Mouse (Mus musculus): ENCODE results near the gene Cct3. TPM values are rescaled to one million over a fixed set of nuclear protein-coding genes. Genes with fewer than 3 reads are reported as not detected.

The Cct3 gene
- total RNA-seq, 1 experiment: 920 TPM

DNA sequence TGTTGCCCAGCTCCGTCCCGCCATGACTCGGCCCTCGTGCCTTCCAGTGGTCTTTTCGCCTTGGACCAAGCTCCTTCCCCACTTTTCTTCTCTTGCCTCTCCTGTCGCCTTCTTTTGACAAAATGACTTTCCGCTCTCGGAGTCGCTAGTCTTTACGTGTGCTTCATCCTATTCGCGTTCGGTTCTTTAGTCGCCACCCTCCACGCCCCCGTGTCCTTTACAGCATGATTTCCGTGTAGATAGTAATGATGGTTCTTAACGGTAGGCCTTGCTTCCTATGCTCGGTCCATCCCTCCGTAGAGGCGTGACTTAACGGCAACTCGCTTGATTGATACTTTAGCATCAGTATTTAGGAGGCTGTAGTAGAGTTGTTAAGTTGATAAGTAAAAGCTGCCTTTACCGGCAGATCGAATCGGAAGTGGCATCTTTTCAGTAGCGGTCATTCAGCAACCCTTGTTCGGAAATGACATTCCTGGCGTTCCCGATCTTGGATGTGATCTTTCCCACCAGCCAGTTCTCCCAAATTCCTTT, 470 bp downstream of the Cct3 start:
- Histone ChIP-seq H3K4me1 (ENCODE audit: control insufficient read depth in 2 of 2, insufficient read depth in 2 of 2, low read length in 2 of 2, poor library complexity in 1 of 2) (peaks cover 3 to 5% of the 10 kb centered on the region in 2 experiments; a peak in 3 of 4 replicates), H3K4me3 (ENCODE audit: insufficient read depth in 1 of 2, low read depth in 1 of 2, low read length in 2 of 2, poor library complexity in 1 of 2, severe bottlenecking in 1 of 2) (peak overlapping the region; percentile 89 to 97), H3K27ac (ENCODE audit: insufficient read depth, low read depth, low read length, poor library complexity, severe bottlenecking) (peak overlapping the region; percentile 95), H3K9me3 (ENCODE audit: control insufficient read depth, insufficient read depth, low read depth, low read length) (no peaks in the 10 kb centered on the region), H3K9ac (ENCODE audit: insufficient read depth, low read depth, low read length, poor library complexity, severe bottlenecking) (peak overlapping the region; percentile 99), H3K36me3 (ENCODE audit: control insufficient read depth, insufficient read depth, low read length, poor library complexity, severe bottlenecking) (peaks cover 19% of the 10 kb centered on the region)
- no peak for TF ChIP-seq ZNF384 (IDR thresholded peaks at IDR 0.05; ENCODE audit: low read depth, low read length)
- no peak for TF ChIP-seq CHD2 (IDR thresholded peaks at IDR 0.05; ENCODE audit: low read depth, low read length)
- TF ChIP-seq MAFK (IDR thresholded peaks at IDR 0.05; ENCODE audit: insufficient read depth, low read depth, low read length): no peak
- TF ChIP-seq ZC3H11A (IDR thresholded peaks at IDR 0.05; ENCODE audit: borderline replicate concordance, low read depth, low read length): no peak
- no peak for TF ChIP-seq HCFC1 (IDR thresholded peaks at IDR 0.05; ENCODE audit: borderline replicate concordance, insufficient read depth, low read length)
- in situ Hi-C loops (cut with MboI; ENCODE audit: low sequenced_read_pairs in 2 of 2, unreplicated experiment in 2 of 2): loop anchor here in 1 of 2 experiments (5.0 kb wide), 1 partner anchor 40 kb away; the partner anchor contains the start of genes Smg5 and Tmem79
- DNase-seq (ENCODE audit: low read depth, low spot score): no peak

DNA sequence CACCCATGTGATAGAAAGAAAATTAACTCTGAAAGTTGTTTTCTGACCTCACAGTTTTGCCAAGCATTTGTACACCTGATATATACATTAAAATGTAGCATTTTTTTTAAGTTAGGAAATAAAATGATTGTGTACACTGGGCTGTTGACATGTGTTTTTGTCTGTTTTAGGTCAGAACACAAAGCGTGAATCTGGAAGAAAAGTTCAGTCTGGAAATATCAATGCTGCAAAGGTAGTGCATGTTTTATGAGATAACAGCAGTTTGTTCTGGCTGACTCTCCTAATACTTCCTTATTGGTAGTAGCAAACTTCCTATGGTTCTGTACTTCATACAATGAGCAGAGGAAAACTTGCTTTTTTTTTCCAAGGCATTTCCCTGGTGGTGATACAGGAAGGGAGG, 2.3 kb downstream of the Cct3 start:
- in situ Hi-C loops (cut with MboI; ENCODE audit: low sequenced_read_pairs in 2 of 2, unreplicated experiment in 2 of 2): loop anchor here in 1 of 2 experiments (5.0 kb wide), 1 partner anchor 38 kb away; the partner anchor contains the start of genes Smg5 and Tmem79
- DNase-seq (ENCODE audit: low read depth, low spot score): no peak
- Histone ChIP-seq H3K4me3 (ENCODE audit: insufficient read depth in 1 of 2, low read depth in 1 of 2, low read length in 2 of 2, poor library complexity in 1 of 2, severe bottlenecking in 1 of 2) (no peak overlapping the region), H3K36me3 (ENCODE audit: control insufficient read depth, insufficient read depth, low read length, poor library complexity, severe bottlenecking) (peaks cover 33% of the 10 kb centered on the region), H3K9ac (ENCODE audit: insufficient read depth, low read depth, low read length, poor library complexity, severe bottlenecking) (no peak overlapping the region; the same call in 1 of the 2 replicates), H3K27ac (ENCODE audit: insufficient read depth, low read depth, low read length, poor library complexity, severe bottlenecking) (no peak overlapping the region), H3K9me3 (ENCODE audit: control insufficient read depth, insufficient read depth, low read depth, low read length) (no peaks in the 10 kb centered on the region), H3K4me1 (ENCODE audit: control insufficient read depth in 2 of 2, insufficient read depth in 2 of 2, low read length in 2 of 2, poor library complexity in 1 of 2) (peaks cover 3 to 5% of the 10 kb centered on the region in 2 experiments; a peak in 3 of 4 replicates)
- TF ChIP-seq ZNF384 (IDR thresholded peaks at IDR 0.05; ENCODE audit: low read depth, low read length) (no peak), MAFK (IDR thresholded peaks at IDR 0.05; ENCODE audit: insufficient read depth, low read depth, low read length) (no peak), ZC3H11A (IDR thresholded peaks at IDR 0.05; ENCODE audit: borderline replicate concordance, low read depth, low read length) (no peak), CHD2 (IDR thresholded peaks at IDR 0.05; ENCODE audit: low read depth, low read length) (no peak)

DNA sequence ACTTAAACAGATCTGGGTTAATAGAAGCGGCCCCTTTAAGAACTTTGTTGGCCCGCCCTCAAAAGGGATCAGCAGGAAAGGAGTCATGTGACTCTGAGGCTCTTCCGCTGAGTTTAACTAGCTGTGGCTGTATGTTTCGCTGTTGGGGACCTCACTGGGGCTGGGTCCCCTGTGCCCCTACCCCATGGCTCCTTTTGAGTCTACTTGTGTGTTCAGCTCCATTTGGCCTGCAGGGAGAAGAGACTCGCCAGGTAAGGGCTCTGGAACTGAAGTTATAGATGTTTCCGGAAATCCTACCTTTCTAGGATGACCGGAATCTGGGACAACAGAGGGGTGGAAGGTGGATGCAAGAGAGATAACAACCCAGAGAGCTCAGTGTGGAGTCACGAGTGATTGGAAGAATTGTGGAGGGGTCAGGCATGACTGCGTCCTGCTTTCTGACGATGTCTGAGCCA, 28.1 kb downstream of the Cct3 start, which contains the start of gene Glmp:
TSS of gene Glmp (plus strand) at position 73 of the 455 bp plus-strand sequence.
- in situ Hi-C loops (cut with MboI; ENCODE audit: low sequenced_read_pairs in 2 of 2, unreplicated experiment in 2 of 2): loop anchor here (25.0 kb wide), 2 partner anchors 387 to 1712 kb away; partner anchors contain the start of gene Rit1 (in 1 of the 2)
- Histone ChIP-seq H3K4me1 (ENCODE audit: control insufficient read depth in 2 of 2, insufficient read depth in 2 of 2, low read length in 2 of 2, poor library complexity in 1 of 2) (peaks cover 0 to 8% of the 10 kb centered on the region in 2 experiments; a peak in 1 of 4 replicates), H3K27ac (ENCODE audit: insufficient read depth, low read depth, low read length, poor library complexity, severe bottlenecking) (no peak within 1 kb of the TSS), H3K4me3 (ENCODE audit: insufficient read depth in 1 of 2, low read depth in 1 of 2, low read length in 2 of 2, poor library complexity in 1 of 2, severe bottlenecking in 1 of 2) (peak within 1 kb of the TSS; percentile 75 to 79), H3K9me3 (ENCODE audit: control insufficient read depth, insufficient read depth, low read depth, low read length) (no peaks in the 10 kb centered on the region), H3K36me3 (ENCODE audit: control insufficient read depth, insufficient read depth, low read length, poor library complexity, severe bottlenecking) (peaks cover 41% of the 10 kb centered on the region), H3K9ac (ENCODE audit: insufficient read depth, low read depth, low read length, poor library complexity, severe bottlenecking) (peak within 1 kb of the TSS; percentile 80)
- TF ChIP-seq HCFC1 (IDR thresholded peaks at IDR 0.05; ENCODE audit: borderline replicate concordance, insufficient read depth, low read length) (no peak), MAFK (IDR thresholded peaks at IDR 0.05; ENCODE audit: insufficient read depth, low read depth, low read length) (no peak), ZC3H11A (IDR thresholded peaks at IDR 0.05; ENCODE audit: borderline replicate concordance, low read depth, low read length) (no peak), ZNF384 (IDR thresholded peaks at IDR 0.05; ENCODE audit: low read depth, low read length) (no peak), CHD2 (IDR thresholded peaks at IDR 0.05; ENCODE audit: low read depth, low read length) (no peak)
- DNase-seq (ENCODE audit: low read depth, low spot score): no peak

DNA sequence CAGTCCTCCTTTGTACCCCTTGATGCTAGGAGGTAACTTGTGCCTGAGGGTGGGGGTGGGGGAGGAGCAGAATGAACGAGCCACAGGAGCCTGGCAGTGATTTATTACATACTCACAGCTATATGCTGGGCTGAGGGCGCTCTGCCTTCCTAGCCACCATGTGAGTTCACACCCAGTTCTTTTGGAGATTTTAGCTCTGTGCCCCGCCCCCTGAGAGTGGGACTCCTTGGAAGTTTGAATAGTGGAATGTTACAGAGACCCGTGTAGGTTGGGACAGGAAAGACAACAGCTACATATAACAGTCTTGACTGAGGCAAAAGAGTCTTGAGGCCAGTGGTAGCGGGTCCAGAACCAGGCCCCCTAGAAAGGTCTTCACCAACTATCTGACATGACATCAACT, 32.0 kb downstream of the Cct3 start:
- H3K36me3 ChIP-seq (ENCODE audit: control insufficient read depth, insufficient read depth, low read length, poor library complexity, severe bottlenecking): peaks cover 22% of the 10 kb centered on the region
- peak overlapping the region; percentile 4; the same call in 1 of the 2 replicates for H3K9ac ChIP-seq (ENCODE audit: insufficient read depth, low read depth, low read length, poor library complexity, severe bottlenecking)
- TF ChIP-seq ZC3H11A (IDR thresholded peaks at IDR 0.05; ENCODE audit: borderline replicate concordance, low read depth, low read length) (no peak), CHD2 (IDR thresholded peaks at IDR 0.05; ENCODE audit: low read depth, low read length) (no peak), HCFC1 (IDR thresholded peaks at IDR 0.05; ENCODE audit: borderline replicate concordance, insufficient read depth, low read length) (no peak), ZNF384 (IDR thresholded peaks at IDR 0.05; ENCODE audit: low read depth, low read length) (no peak), MAFK (IDR thresholded peaks at IDR 0.05; ENCODE audit: insufficient read depth, low read depth, low read length) (no peak)
- DNase-seq (ENCODE audit: low read depth, low spot score): no peak
- H3K4me3 ChIP-seq (ENCODE audit: insufficient read depth in 1 of 2, low read depth in 1 of 2, low read length in 2 of 2, poor library complexity in 1 of 2, severe bottlenecking in 1 of 2): no peak overlapping the region
- no peaks in the 10 kb centered on the region for H3K9me3 ChIP-seq (ENCODE audit: control insufficient read depth, insufficient read depth, low read depth, low read length)
- in situ Hi-C loops (cut with MboI; ENCODE audit: low sequenced_read_pairs in 2 of 2, unreplicated experiment in 2 of 2): no loop called here
- H3K4me1 ChIP-seq (ENCODE audit: control insufficient read depth in 2 of 2, insufficient read depth in 2 of 2, low read length in 2 of 2, poor library complexity in 1 of 2): peaks cover 0 to 19% of the 10 kb centered on the region in 2 experiments; a peak in 1 of 4 replicates
- H3K27ac ChIP-seq (ENCODE audit: insufficient read depth, low read depth, low read length, poor library complexity, severe bottlenecking): no peak overlapping the region

Measured in ES-E14 (cell line).